Mouse (Mus musculus) hindbrain, embryonic 15.5 days (tissue): ENCODE data around the gene Sctr. TPM values are rescaled to one million over a fixed set of nuclear protein-coding genes. Genes with fewer than 3 reads are reported as not detected.

Experiments
- ATAC-seq: fragments of 200-750 bp; cut with Nextera tagmentation; 2 replicates; pipeline ENCODE4 v1.8.0; 2017; ENCODE audit warnings: low read depth, moderate number of reproducible peaks, moderate TSS enrichment; ENCODE audit not compliant: low FRiP score
- H3K27ac ChIP-seq: fragments of 300-500 bp; sonication (generic); replicated peaks from 2 replicates; pipeline ENCODE4 v1.5.1; 2015; ENCODE audit warnings: mild to moderate bottlenecking, inconsistent platforms
- H3K27me3 ChIP-seq: fragments of 300-500 bp; sonication (generic); 2 replicates; pipeline ENCODE4 v1.6.1; 2015; ENCODE audit warnings: control low read depth, inconsistent platforms
- H3K36me3 ChIP-seq: fragments of 300-500 bp; sonication (generic); 2 replicates; pipeline ENCODE4 v1.6.1; 2015; ENCODE audit warnings: control low read depth, inconsistent platforms
- H3K4me1 ChIP-seq: fragments of 300-500 bp; sonication (generic); replicated peaks from 2 replicates; pipeline ENCODE4 v1.6.1; 2015; ENCODE audit warnings: control low read depth, inconsistent platforms
- H3K4me2 ChIP-seq: fragments of 300-500 bp; sonication (generic); 2 replicates; pipeline ENCODE4 v1.6.1; 2015; ENCODE audit warnings: moderate library complexity, mild to moderate bottlenecking, inconsistent platforms
- H3K4me3 ChIP-seq: fragments of 300-500 bp; sonication (generic); 2 replicates; pipeline ENCODE4 v1.5.1; 2015; ENCODE audit warnings: mild to moderate bottlenecking, inconsistent platforms
- H3K9ac ChIP-seq: fragments of 300-500 bp; sonication (generic); 2 replicates; pipeline ENCODE4 v1.6.1; 2015; ENCODE audit warnings: inconsistent platforms
- H3K9me3 ChIP-seq: fragments of 300-500 bp; sonication (generic); 2 replicates; pipeline ENCODE4 v1.6.1; 2016; ENCODE audit warnings: control low read depth, inconsistent platforms
- WGBS: fragments of 180-500 bp; shearing (Covaris S2); methylation state at CpG from one replicate; pipeline ENCODE4 v1.1.7; 2015; 5-methylcytosine and 5-hydroxymethylcytosine counted together
- polyA plus RNA-seq: library from polyadenylated mRNA; unstranded; fragments of >200 nt; fragmentation: Nextera tagmentation; extraction: Ambion mirVana; gene quantifications from 2 replicates; pipeline ENCODE4 v1.2.1, GENCODE M21; 2015

The Sctr gene
- 0.41 and 0.82 TPM in 2 replicates for polyA plus RNA-seq

DNA sequence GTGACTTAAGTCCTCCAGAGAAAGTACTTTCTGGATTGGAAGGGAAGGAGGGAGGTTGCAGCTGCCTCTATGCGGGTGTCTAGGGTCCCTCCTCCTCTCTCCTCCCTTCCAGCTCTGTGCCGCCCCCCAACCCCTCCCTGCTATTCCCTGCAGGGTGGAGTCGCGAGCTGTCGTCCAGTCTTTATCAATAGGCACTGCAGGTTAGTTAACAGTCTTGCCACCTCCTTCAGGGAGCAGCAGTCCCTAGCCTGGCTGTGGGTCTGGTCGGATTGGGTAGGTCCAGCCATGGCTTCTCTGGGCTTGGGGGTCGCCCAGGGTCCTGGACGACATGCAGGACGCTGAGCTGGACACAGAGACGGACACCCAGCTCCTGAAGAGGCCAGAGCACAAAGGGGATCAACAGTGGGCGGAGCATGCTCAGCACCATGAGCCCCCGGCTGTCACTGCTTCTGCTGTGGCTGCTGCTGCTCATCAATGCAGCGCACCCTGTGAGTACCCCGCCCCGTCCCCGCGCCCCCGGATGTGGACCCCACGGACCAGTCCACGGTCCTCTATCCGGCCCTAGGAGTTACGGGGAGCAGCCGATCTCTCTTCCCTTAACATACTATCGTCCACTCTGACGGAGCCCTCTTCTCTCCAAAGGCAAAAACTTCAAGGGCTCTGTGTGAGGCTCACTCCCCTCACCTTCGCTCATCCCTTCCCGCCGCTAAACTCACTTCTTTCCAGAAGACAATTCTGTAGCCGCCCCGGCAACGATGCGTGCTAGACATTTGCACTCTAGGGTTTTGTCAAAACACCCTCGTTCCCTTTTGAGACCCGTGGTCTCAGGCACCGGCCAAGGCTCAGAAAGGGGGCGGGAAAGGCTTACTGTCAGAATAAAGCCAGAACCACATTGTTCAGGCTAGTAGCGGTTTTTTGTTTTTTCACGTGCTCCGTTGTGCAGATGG is at the start of gene Sctr:
Gene Sctr, plus strand, starts transcription at position 51 of the 947 bp plus-strand sequence.
- H3K27ac ChIP-seq, result no peak within 1 kb of the TSS
- H3K4me3 ChIP-seq, result peak within 1 kb of the TSS; percentile 39
- peaks cover 18% of the 10 kb centered on the region; the same call in 1 of the 2 replicates for H3K4me1 ChIP-seq
- H3K4me2 ChIP-seq, result peak within 1 kb of the TSS; percentile 76
- peak; percentile 79 for ATAC-seq
- H3K9me3 ChIP-seq, result no peaks in the 10 kb centered on the region
- H3K27me3 ChIP-seq, result peaks cover 8% of the 10 kb centered on the region
- peak within 1 kb of the TSS; percentile 28 for H3K9ac ChIP-seq
- no peaks in the 10 kb centered on the region for H3K36me3 ChIP-seq
- under 1% methylated on average over 39 of the region's 39 CpGs for WGBS

GRCm38 (mm10) chr1:119957716-119958222 is 48.9 kb upstream of the Sctr start:
- Histone ChIP-seq H3K27ac (no peak overlapping the region), H3K27me3 (no peaks in the 10 kb centered on the region), H3K36me3 (no peaks in the 10 kb centered on the region), H3K4me3 (no peak overlapping the region), H3K4me2 (no peak overlapping the region), H3K9me3 (no peaks in the 10 kb centered on the region), H3K4me1 (no peaks in the 10 kb centered on the region), H3K9ac (no peak overlapping the region)
- peak; percentile 77 for ATAC-seq
- WGBS, result 51% methylated on average over 9 of the region's 9 CpGs

DNA sequence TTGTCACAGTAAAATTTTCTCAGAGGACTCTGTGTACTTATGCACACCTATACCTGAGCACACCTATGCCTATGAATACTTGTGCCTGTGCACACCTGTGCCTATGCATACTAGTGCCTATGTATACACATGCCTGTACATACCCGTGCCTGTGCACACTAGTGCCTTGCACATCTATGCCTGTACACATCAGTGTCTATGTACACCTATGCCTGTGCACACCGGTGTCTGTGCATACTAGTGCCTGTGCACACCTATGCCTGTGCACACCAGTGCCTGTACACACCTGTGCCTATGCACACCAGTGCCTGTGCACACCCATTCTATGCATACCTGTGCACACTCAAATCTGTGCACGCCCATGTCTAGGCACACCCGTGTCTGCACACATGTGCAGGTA is 47.2 kb upstream of the Sctr start:
- Histone ChIP-seq H3K36me3 (no peaks in the 10 kb centered on the region), H3K9me3 (no peaks in the 10 kb centered on the region), H3K27me3 (no peaks in the 10 kb centered on the region), H3K9ac (no peak overlapping the region), H3K4me1 (no peaks in the 10 kb centered on the region), H3K27ac (no peak overlapping the region), H3K4me3 (no peak overlapping the region), H3K4me2 (no peak overlapping the region)
- ATAC-seq, result no peak
- WGBS, result 98% methylated on average over 4 of the region's 4 CpGs

GRCm38 (mm10) chr1:119959920-119960319 is 46.8 kb upstream of the Sctr start:
- WGBS, result 76% methylated on average over 7 of the region's 7 CpGs
- Histone ChIP-seq H3K4me2 (no peak overlapping the region), H3K27me3 (no peaks in the 10 kb centered on the region), H3K9me3 (no peaks in the 10 kb centered on the region), H3K4me1 (no peaks in the 10 kb centered on the region), H3K4me3 (no peak overlapping the region), H3K9ac (no peak overlapping the region), H3K27ac (no peak overlapping the region), H3K36me3 (no peaks in the 10 kb centered on the region)
- ATAC-seq, result no peak

DNA sequence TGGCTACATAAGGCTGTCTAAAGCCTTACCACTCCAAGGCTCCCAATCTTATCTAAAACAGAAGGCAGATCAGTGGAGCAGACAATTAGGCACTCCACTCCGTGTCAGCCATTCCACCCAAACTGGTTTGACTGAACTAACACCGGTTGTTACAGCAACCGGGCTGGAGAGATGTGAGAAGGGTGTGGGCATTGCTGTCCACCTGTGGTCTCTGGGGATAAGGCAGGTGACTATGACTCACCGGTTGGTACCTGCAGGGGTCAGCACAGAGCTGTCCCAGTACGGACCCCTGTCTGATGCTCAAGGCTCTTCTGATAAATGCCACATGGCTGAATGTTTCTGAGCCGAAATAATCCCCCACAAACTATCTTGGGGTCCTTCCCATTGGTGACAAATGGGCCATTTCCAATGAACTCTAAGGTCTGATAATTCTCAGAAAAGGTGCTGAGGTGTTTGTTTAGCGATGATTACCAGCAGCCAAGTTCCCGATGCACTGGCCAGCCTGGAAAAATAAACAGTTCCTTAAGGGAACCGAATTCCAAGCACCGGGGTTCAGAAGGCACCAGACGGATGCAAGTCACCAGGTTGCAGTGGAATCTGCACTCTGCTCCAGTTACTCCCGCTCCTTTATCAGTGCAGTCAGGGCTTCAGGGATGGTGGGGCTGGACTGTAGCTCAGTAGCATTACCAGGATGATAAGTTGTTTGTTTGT is 40.7 kb upstream of the Sctr start:
- Histone ChIP-seq H3K4me3 (no peak overlapping the region), H3K27ac (no peak overlapping the region), H3K36me3 (no peaks in the 10 kb centered on the region), H3K9me3 (no peaks in the 10 kb centered on the region), H3K4me1 (no peaks in the 10 kb centered on the region), H3K4me2 (no peak overlapping the region), H3K27me3 (no peaks in the 10 kb centered on the region), H3K9ac (no peak overlapping the region)
- WGBS, result 63% methylated on average over 12 of the region's 12 CpGs
- no peak for ATAC-seq

- Histone ChIP-seq H3K27me3 (no peaks in the 10 kb centered on the region), H3K9ac (no peak overlapping the region), H3K9me3 (no peaks in the 10 kb centered on the region), H3K4me2 (no peak overlapping the region), H3K4me3 (no peak overlapping the region), H3K27ac (no peak overlapping the region), H3K4me1 (no peaks in the 10 kb centered on the region), H3K36me3 (no peaks in the 10 kb centered on the region)
- WGBS, result 49% methylated on average over 4 of the region's 4 CpGs
- ATAC-seq, result no peak
Observed at GRCm38 (mm10) chr1:119973117-119973516, 33.6 kb upstream of the Sctr start.

- Histone ChIP-seq H3K4me3 (no peak overlapping the region), H3K9me3 (no peaks in the 10 kb centered on the region), H3K4me1 (no peaks in the 10 kb centered on the region), H3K27me3 (no peaks in the 10 kb centered on the region), H3K9ac (no peak overlapping the region), H3K27ac (no peak overlapping the region), H3K36me3 (no peaks in the 10 kb centered on the region), H3K4me2 (no peak overlapping the region)
- WGBS, result 89% methylated on average over 4 of the region's 4 CpGs
- ATAC-seq, result no peak
Observed at GRCm38 (mm10) chr1:119975141-119975540, 31.6 kb upstream of the Sctr start.

- WGBS, result 82% methylated on average over 5 of the region's 5 CpGs
- no peak overlapping the region for H3K27ac ChIP-seq
- no peaks in the 10 kb centered on the region for H3K27me3 ChIP-seq
- H3K36me3 ChIP-seq, result no peaks in the 10 kb centered on the region
- H3K4me2 ChIP-seq, result no peak overlapping the region
- H3K9me3 ChIP-seq, result no peaks in the 10 kb centered on the region
- H3K4me1 ChIP-seq, result no peaks in the 10 kb centered on the region
- H3K4me3 ChIP-seq, result no peak overlapping the region
- H3K9ac ChIP-seq, result no peak overlapping the region
- no peak for ATAC-seq
Observed at GRCm38 (mm10) chr1:119986555-119986954, 20.1 kb upstream of the Sctr start.

DNA sequence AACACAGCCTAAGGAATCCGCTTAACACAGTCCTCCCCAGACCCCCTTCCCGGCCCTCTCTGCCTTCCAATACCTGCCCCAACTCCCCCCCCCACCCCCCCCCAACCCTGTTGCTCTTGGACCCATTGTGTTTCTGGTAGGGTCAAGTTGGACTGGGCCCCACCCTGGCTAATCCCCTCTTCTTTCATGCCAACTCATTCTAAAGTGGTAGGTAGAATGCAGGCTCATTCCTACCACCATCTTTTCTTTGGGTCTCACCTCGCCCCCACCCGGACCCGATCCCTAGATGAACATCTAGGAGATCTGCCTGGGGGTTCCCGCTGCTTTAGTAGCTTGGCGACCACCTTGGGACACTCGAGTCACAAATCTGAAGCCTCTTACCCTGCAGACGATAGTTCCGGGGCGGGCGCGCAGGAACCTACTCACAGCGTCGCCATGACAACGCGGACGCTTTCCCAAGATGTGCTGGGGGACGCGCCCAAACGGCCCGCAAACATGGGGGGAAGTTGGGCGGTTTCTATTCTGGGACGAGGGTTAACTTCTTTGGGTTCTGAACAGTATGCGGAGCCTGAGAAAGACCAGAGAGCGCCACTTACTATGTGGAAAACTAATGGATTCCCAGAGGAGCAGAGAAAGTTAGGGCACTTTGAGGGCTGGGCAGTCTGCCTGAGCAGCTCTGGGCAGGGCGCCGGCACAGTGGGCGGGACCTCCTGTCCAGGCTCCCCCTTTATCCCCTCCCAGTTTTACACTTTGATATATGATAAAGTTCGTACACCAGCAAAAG is 9.7 kb upstream of the Sctr start, which contains the start of gene Cfap221:
Gene Cfap221, minus strand, starts transcription at position 437 of the 784 bp plus-strand sequence.
- Histone ChIP-seq H3K27me3 (no peaks in the 10 kb centered on the region), H3K4me1 (peaks cover 7% of the 10 kb centered on the region), H3K9ac (peak within 1 kb of the TSS; percentile 16; the same call in 1 of the 2 replicates), H3K36me3 (no peaks in the 10 kb centered on the region), H3K4me2 (peak within 1 kb of the TSS; percentile 78), H3K9me3 (no peaks in the 10 kb centered on the region), H3K27ac (no peak within 1 kb of the TSS), H3K4me3 (peak within 1 kb of the TSS; percentile 45)
- ATAC-seq, result peak; percentile 88
- 6% methylated on average over 30 of the region's 30 CpGs for WGBS

GRCm38 (mm10) chr1:119997644-119998043 is 9.1 kb upstream of the Sctr start:
- H3K4me2 ChIP-seq, result peak overlapping the region; percentile 78

DNA sequence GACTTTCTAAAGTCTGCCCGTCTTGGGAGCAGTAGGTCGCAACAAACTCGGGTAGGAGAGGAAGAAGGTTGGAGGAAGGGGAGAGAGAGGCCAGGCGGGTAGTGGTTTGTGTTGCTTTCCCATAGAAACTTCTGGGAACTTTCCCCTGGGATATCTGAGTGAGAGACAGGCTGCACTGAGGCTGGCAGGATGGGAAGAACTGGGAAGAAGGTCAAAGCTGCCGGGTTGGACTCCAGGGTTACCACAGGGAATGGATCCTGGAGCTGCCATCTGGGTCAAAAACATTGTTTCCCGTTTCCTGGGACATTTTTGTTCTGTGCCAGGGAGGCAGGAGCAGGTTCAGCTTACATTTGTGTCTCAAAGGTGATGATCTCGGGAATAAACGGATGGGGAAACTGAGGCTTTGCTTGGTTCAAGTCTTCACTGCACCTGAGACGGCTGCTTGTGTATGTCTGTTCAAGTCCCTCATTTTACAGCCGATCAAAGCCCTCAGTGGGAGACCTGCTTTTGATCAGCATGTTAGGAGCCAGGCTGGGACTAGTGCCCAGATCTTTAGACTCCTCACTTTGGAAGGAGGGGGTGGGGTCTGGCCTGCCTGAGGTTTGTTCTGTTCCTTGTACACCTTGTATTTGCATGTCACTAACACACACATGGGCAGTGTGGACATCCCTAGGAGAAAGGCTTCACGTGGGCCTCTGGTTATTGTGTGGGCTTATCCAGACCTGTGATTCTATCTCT is 1.3 kb downstream of the Sctr start:
- H3K4me2 ChIP-seq, result peak overlapping the region; percentile 76
- peak overlapping the region; percentile 39 for H3K4me3 ChIP-seq
- ATAC-seq, result no peak
- WGBS, result 28% methylated on average over 11 of the region's 11 CpGs
- H3K4me1 ChIP-seq, result peaks cover 18% of the 10 kb centered on the region; the same call in 1 of the 2 replicates
- H3K27me3 ChIP-seq, result peaks cover 8% of the 10 kb centered on the region
- no peaks in the 10 kb centered on the region for H3K9me3 ChIP-seq
- no peak overlapping the region for H3K27ac ChIP-seq
- H3K9ac ChIP-seq, result no peak overlapping the region
- no peaks in the 10 kb centered on the region for H3K36me3 ChIP-seq

More at GRCm38 (mm10) chr1:119997644-119998043, 9.1 kb upstream of the Sctr start:
- ATAC-seq, result no peak
- Histone ChIP-seq H3K9ac (no peak overlapping the region), H3K4me3 (peak overlapping the region; percentile 45; the same call in 1 of the 2 replicates), H3K27ac (no peak overlapping the region), H3K9me3 (no peaks in the 10 kb centered on the region), H3K4me1 (peaks cover 7% of the 10 kb centered on the region), H3K27me3 (no peaks in the 10 kb centered on the region), H3K36me3 (no peaks in the 10 kb centered on the region)
- WGBS, result 36% methylated on average over 5 of the region's 5 CpGs
